Mouse (Mus musculus): ENCODE results near the gene Cul5. TPM values are rescaled to one million over a fixed set of nuclear protein-coding genes. Genes with fewer than 3 reads are reported as not detected.

Cul5 gene
- polyA plus RNA-seq, 1 experiment from 2014 or later, result 39.9 TPM

Other genes starting within 250 kb of the Cul5 start
- 9.2 and 11.8 TPM in 2 replicates for gene Atm, start 133.3 kb downstream of the Cul5 start, polyA plus RNA-seq (2015; fragmentation: Nextera tagmentation; extraction: Ambion mirVana)
- gene Npat, start 133.0 kb downstream of the Cul5 start, polyA plus RNA-seq (2015; fragmentation: Nextera tagmentation; extraction: Ambion mirVana), result 9.0 and 10.7 TPM in 2 replicates
- gene Acat1, start 59.6 kb downstream of the Cul5 start, polyA plus RNA-seq (2015; fragmentation: Nextera tagmentation; extraction: Ambion mirVana), result 173 and 180 TPM in 2 replicates
- gene Rab39, start 36.2 kb upstream of the Cul5 start, polyA plus RNA-seq (2015; fragmentation: Nextera tagmentation; extraction: Ambion mirVana), result 3.6 and 3.9 TPM in 2 replicates
- gene Slc35f2, start 101.5 kb upstream of the Cul5 start, polyA plus RNA-seq (2015; fragmentation: Nextera tagmentation; extraction: Ambion mirVana), result 25.6 and 29.8 TPM in 2 replicates
- 8.9 and 11.3 TPM in 2 replicates for gene Sln, start 180.2 kb upstream of the Cul5 start, polyA plus RNA-seq (2015; fragmentation: Nextera tagmentation; extraction: Ambion mirVana)

Data from neural tube, embryonic 15.5 days (tissue).